Mouse (Mus musculus) limb, embryonic 14.5 days (tissue): ENCODE measurements around the gene Vwf. TPM values are rescaled to one million over a fixed set of nuclear protein-coding genes. Genes with fewer than 3 reads are reported as not detected.

Source experiments
- ATAC-seq: fragments of 200-750 bp; cut with Nextera tagmentation; 2 replicates; pipeline ENCODE4 v1.8.0; 2017; ENCODE audit warnings: low read depth, moderate number of reproducible peaks, moderate TSS enrichment; ENCODE audit not compliant: low FRiP score
- DNase-seq: peaks from one replicate; pipeline ENCODE4 v3.0.0-alpha.2; 2015; ENCODE audit warnings: low spot score
- H3K27ac ChIP-seq: fragments of 300-500 bp; sonication (generic); replicated peaks from 2 replicates; pipeline ENCODE4 v1.5.1; 2014; ENCODE audit warnings: low read depth, mild to moderate bottlenecking, low read length, moderate library complexity, mixed read lengths
- H3K27me3 ChIP-seq: fragments of 300-500 bp; sonication (generic); 2 replicates; pipeline ENCODE4 v1.6.1; 2014; ENCODE audit warnings: low read length, mixed read lengths; ENCODE audit not compliant: control insufficient read depth, insufficient read depth
- H3K36me3 ChIP-seq: fragments of 300-500 bp; sonication (generic); 2 replicates; pipeline ENCODE4 v1.6.1; 2014; ENCODE audit warnings: mild to moderate bottlenecking, low read length, moderate library complexity, mixed read lengths; ENCODE audit not compliant: control insufficient read depth, insufficient read depth
- H3K4me1 ChIP-seq: fragments of 300-500 bp; sonication (generic); 2 replicates; pipeline ENCODE4 v1.6.1; 2014; ENCODE audit warnings: antibody characterized with exemption, low read length, mixed read lengths; ENCODE audit not compliant: control insufficient read depth, insufficient read depth
- H3K4me2 ChIP-seq: fragments of 300-500 bp; sonication (generic); replicated peaks from 2 replicates; pipeline ENCODE4 v1.6.1; 2014; ENCODE audit warnings: low read depth, mild to moderate bottlenecking, low read length, moderate library complexity; ENCODE audit not compliant: severe bottlenecking
- H3K4me3 ChIP-seq: fragments of 300-500 bp; sonication (generic); replicated peaks from 2 replicates; pipeline ENCODE4 v1.5.1; 2014; ENCODE audit warnings: low read length
- H3K9ac ChIP-seq: fragments of 300-500 bp; sonication (generic); 2 replicates; pipeline ENCODE4 v1.6.1; 2014; ENCODE audit warnings: mild to moderate bottlenecking, low read depth, low read length, moderate library complexity; ENCODE audit not compliant: severe bottlenecking
- H3K9me3 ChIP-seq: fragments of 300-500 bp; sonication (generic); 2 replicates; pipeline ENCODE4 v1.6.1; 2016; ENCODE audit warnings: low read length; ENCODE audit not compliant: control insufficient read depth
- POLR2A ChIP-seq: fragments of 200-500 bp; IDR thresholded peaks from 2 replicates; pipeline ENCODE4 v1.8.0; 2012; ENCODE audit warnings: inconsistent platforms, mild to moderate bottlenecking, moderate library complexity, borderline replicate concordance; ENCODE audit not compliant: insufficient read depth, insufficient read length; ENCODE audit errors: extremely low read depth
- WGBS: fragments of 180-500 bp; shearing (Covaris S2); extraction: QIAGEN DNeasy Blood & Tissue Kit; methylation state at CpG from one replicate; pipeline ENCODE4 v1.1.7; 2014; 5-methylcytosine and 5-hydroxymethylcytosine counted together
- polyA plus RNA-seq, 2 experiments: library from polyadenylated mRNA; depleted of rRNA in 1 of 2; stranded (reverse) in 1 of 2; unstranded in 1 of 2; fragments of >200 nt; fragmentation: Nextera tagmentation in 1 of 2; extraction: Ambion mirVana in 1 of 2; gene quantifications; 2 replicates each; pipeline versions ENCODE4 v1.2.1 to v1.2.3; 2012 to 2014

Gene Vwf
- polyA plus RNA-seq, 2 experiments: 11.2 to 12.0 TPM

GRCm38 (mm10) chr6:125540826-125541225 is 5.7 kb upstream of the Vwf start:
- ATAC-seq (no peak), DNase-seq (no peak)
- Histone ChIP-seq H3K4me1 (peaks cover 4% of the 10 kb centered on the region; the same call in 1 of the 2 replicates), H3K4me3 (no peak overlapping the region), H3K9me3 (no peaks in the 10 kb centered on the region), H3K27me3 (no peaks in the 10 kb centered on the region), H3K4me2 (no peak overlapping the region), H3K9ac (no peak overlapping the region), H3K36me3 (no peaks in the 10 kb centered on the region), H3K27ac (no peak overlapping the region)
- WGBS: 90% methylated on average over 6 of the region's 6 CpGs
- TF ChIP-seq POLR2A: no peak

DNA sequence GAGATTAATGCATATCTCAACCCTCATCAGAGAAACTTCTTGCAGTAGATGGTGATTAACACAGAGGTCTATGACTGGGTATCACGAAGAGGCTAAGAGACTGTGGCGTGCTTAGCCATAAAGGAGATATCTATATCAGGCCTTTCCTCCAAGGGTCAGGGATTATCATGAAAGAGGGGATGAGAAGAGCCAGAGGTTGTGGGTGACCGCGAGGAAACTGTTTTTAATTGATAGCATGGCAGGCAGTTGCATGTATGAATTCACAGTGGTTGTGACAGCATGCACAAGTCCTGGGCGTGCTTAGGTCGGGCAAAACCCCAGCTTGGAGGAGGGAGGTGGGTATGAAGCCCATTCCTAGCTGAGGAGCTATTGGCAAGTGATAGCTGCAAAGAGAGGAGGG is 5.3 kb upstream of the Vwf start:
- ATAC-seq (no peak), DNase-seq (no peak)
- no peak overlapping the region for H3K27ac ChIP-seq
- peaks cover 4% of the 10 kb centered on the region; the same call in 1 of the 2 replicates for H3K4me1 ChIP-seq
- H3K27me3 ChIP-seq: no peaks in the 10 kb centered on the region
- no peak overlapping the region for H3K4me2 ChIP-seq
- no peaks in the 10 kb centered on the region for H3K36me3 ChIP-seq
- no peak overlapping the region for H3K9ac ChIP-seq
- WGBS: 81% methylated on average over 6 of the region's 6 CpGs
- no peak for TF ChIP-seq POLR2A
- H3K4me3 ChIP-seq: no peak overlapping the region
- H3K9me3 ChIP-seq: no peaks in the 10 kb centered on the region

- no peak for TF ChIP-seq POLR2A
- 72% methylated on average over 10 of the region's 10 CpGs for WGBS
- Histone ChIP-seq H3K4me1 (no peaks in the 10 kb centered on the region), H3K27ac (no peak overlapping the region), H3K27me3 (no peaks in the 10 kb centered on the region), H3K9ac (no peak overlapping the region), H3K9me3 (no peaks in the 10 kb centered on the region), H3K4me2 (no peak overlapping the region), H3K36me3 (no peaks in the 10 kb centered on the region), H3K4me3 (no peak overlapping the region)
- ATAC-seq (no peak), DNase-seq (no peak)
Observed at GRCm38 (mm10) chr6:125548406-125548805, 1.8 kb downstream of the Vwf start.

- Histone ChIP-seq H3K9ac (no peak overlapping the region), H3K4me1 (no peaks in the 10 kb centered on the region), H3K4me2 (no peak overlapping the region)
Observed at GRCm38 (mm10) chr6:125550172-125550571, 3.6 kb downstream of the Vwf start.

DNA sequence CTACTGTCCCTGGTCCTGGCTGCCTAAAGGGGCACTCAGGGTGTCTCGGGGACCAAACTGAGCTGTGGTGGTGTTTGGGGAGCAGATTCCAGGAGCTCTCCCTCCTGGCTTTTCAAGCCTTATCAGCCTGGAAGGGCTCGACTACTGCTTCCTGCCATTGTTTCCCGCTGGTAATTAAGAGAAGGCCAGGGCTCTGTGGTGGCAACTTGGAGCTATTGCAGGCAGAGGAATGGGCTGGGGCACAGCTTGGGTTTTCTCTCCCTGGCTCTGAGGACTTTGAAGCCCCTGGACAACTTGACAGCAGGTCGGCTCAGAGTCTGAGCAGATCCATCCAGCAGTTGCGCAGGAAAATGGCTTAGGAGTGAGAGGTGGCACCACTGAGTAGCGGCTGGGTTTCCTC is 6.2 kb downstream of the Vwf start:
- H3K4me1 ChIP-seq: no peaks in the 10 kb centered on the region
- no peak overlapping the region for H3K9ac ChIP-seq
- no peak for DNase-seq
- no peaks in the 10 kb centered on the region for H3K9me3 ChIP-seq
- ATAC-seq: no peak
- no peak overlapping the region for H3K27ac ChIP-seq
- 63% methylated on average over 6 of the region's 6 CpGs for WGBS
- no peak overlapping the region for H3K4me3 ChIP-seq
- H3K36me3 ChIP-seq: no peaks in the 10 kb centered on the region
- H3K4me2 ChIP-seq: no peak overlapping the region
- TF ChIP-seq POLR2A: no peak
- no peaks in the 10 kb centered on the region for H3K27me3 ChIP-seq

More at GRCm38 (mm10) chr6:125550172-125550571, 3.6 kb downstream of the Vwf start:
- H3K36me3 ChIP-seq: no peaks in the 10 kb centered on the region
- H3K27me3 ChIP-seq: no peaks in the 10 kb centered on the region
- ATAC-seq: no peak
- H3K4me3 ChIP-seq: no peak overlapping the region
- DNase-seq: no peak
- no peaks in the 10 kb centered on the region for H3K9me3 ChIP-seq
- TF ChIP-seq POLR2A: no peak
- H3K27ac ChIP-seq: no peak overlapping the region
- WGBS: 72% methylated on average over 5 of the region's 5 CpGs

GRCm38 (mm10) chr6:125553551-125553950 is 7.0 kb downstream of the Vwf start:
- 81% methylated on average over 4 of the region's 4 CpGs for WGBS

More at GRCm38 (mm10) chr6:125553551-125553950, 7.0 kb downstream of the Vwf start:
- no peaks in the 10 kb centered on the region for H3K9me3 ChIP-seq
- no peak overlapping the region for H3K27ac ChIP-seq
- no peaks in the 10 kb centered on the region for H3K36me3 ChIP-seq
- H3K4me2 ChIP-seq: no peak overlapping the region
- H3K4me3 ChIP-seq: no peak overlapping the region
- ATAC-seq (no peak), DNase-seq (no peak)
- no peak overlapping the region for H3K9ac ChIP-seq
- no peaks in the 10 kb centered on the region for H3K27me3 ChIP-seq
- no peak for TF ChIP-seq POLR2A
- H3K4me1 ChIP-seq: no peaks in the 10 kb centered on the region
